Mouse (Mus musculus) CH12.LX (cell line): ENCODE measurements around the gene Grwd1. TPM values are rescaled to one million over a fixed set of nuclear protein-coding genes. Genes with fewer than 3 reads are reported as not detected.

ENCODE experiments used
- DNase-seq: peaks from one replicate; pipeline ENCODE4 v3.0.0-alpha.2; 2013; ENCODE audit errors: extremely low read depth
- H3K27ac ChIP-seq: 2 replicates; pipeline ENCODE4 v1.5.1; 2012; ENCODE audit warnings: low read depth, mild to moderate bottlenecking, control low read depth, moderate library complexity; ENCODE audit not compliant: insufficient read depth
- H3K27me3 ChIP-seq: replicated peaks from 2 replicates; pipeline ENCODE3; 2012; ENCODE audit warnings: inconsistent platforms
- H3K36me3 ChIP-seq, 2 experiments: replicated peaks in 1 of 2; 2 replicates each; pipeline versions ENCODE3 to v1.6.1; 2012; ENCODE audit warnings: inconsistent platforms in 1 of 2, low read length in 1 of 2, mild to moderate bottlenecking in 1 of 2, mixed read lengths in 1 of 2, moderate library complexity in 1 of 2; ENCODE audit not compliant: control insufficient read depth in 1 of 2, insufficient read depth in 1 of 2
- H3K4me1 ChIP-seq, 2 experiments: 2 replicates each; pipeline ENCODE4 v1.6.1; 2012; ENCODE audit warnings: inconsistent platforms in 1 of 2, moderate library complexity in 1 of 2; ENCODE audit not compliant: insufficient read depth in 2 of 2, control insufficient read depth in 1 of 2
- H3K4me2 ChIP-seq: 2 replicates; pipeline ENCODE4 v1.6.1; 2012; ENCODE audit warnings: low read depth, mild to moderate bottlenecking, control low read depth; ENCODE audit not compliant: poor library complexity, insufficient read depth, severe bottlenecking
- H3K4me3 ChIP-seq, 3 experiments: fragments of 150-350 bp in 1 of 3; sonication (generic) in 1 of 3; replicated peaks in 1 of 3; 2 replicates each; pipeline versions ENCODE3 to v1.5.1; 2011 to 2012; ENCODE audit warnings: low read depth in 2 of 3, low read length in 2 of 3, mild to moderate bottlenecking in 2 of 3, moderate library complexity in 2 of 3, control low read depth in 1 of 3, improper control_type of control experiment in 1 of 3, inconsistent platforms in 1 of 3, mixed read lengths in 1 of 3; ENCODE audit not compliant: poor library complexity in 1 of 3
- H3K79me2 ChIP-seq: replicated peaks from 2 replicates; pipeline ENCODE4 v1.6.1; 2012; ENCODE audit warnings: mild to moderate bottlenecking, moderate library complexity; ENCODE audit not compliant: control insufficient read depth, poor library complexity, insufficient read depth, severe bottlenecking; ENCODE audit errors: extremely low read depth
- H3K9ac ChIP-seq: 2 replicates; pipeline ENCODE4 v1.6.1; 2012; ENCODE audit warnings: low read depth, mild to moderate bottlenecking, control low read depth, moderate library complexity; ENCODE audit not compliant: insufficient read depth
- H3K9me3 ChIP-seq: replicated peaks from 2 replicates; pipeline ENCODE3; 2012; ENCODE audit warnings: low read length, inconsistent platforms, mixed read lengths
- BHLHE40 ChIP-seq: IDR thresholded peaks from 2 replicates; pipeline ENCODE4 v1.6.1; 2011; ENCODE audit warnings: mild to moderate bottlenecking, low read depth, low read length, improper control_type of control experiment
- CHD2 ChIP-seq: IDR thresholded peaks from 2 replicates; pipeline ENCODE4 v1.6.1; 2011; ENCODE audit warnings: low read length, improper control_type of control experiment
- ELF1 ChIP-seq: IDR thresholded peaks from 2 replicates; pipeline ENCODE4 v1.6.1; 2014; ENCODE audit warnings: low read depth, mild to moderate bottlenecking, inconsistent platforms, low read length, improper control_type of control experiment
- EP300 ChIP-seq: IDR thresholded peaks from 2 replicates; pipeline ENCODE4 v1.6.1; 2011; ENCODE audit warnings: low read length, improper control_type of control experiment
- ETS1 ChIP-seq: conservative IDR thresholded peaks from 2 replicates; pipeline ENCODE4 v1.6.1; 2012; ENCODE audit warnings: low read depth, mild to moderate bottlenecking, inconsistent platforms, low read length, improper control_type of control experiment, moderate library complexity
- JUND ChIP-seq: conservative IDR thresholded peaks from 2 replicates; pipeline ENCODE4 v1.6.1; 2011; ENCODE audit warnings: low read depth, low read length, improper control_type of control experiment
- KAT2A ChIP-seq: IDR thresholded peaks from 2 replicates; pipeline ENCODE4 v1.6.1; 2012; ENCODE audit warnings: low read length, improper control_type of control experiment, inconsistent platforms; ENCODE audit not compliant: insufficient replicate concordance
- MAFK ChIP-seq: IDR thresholded peaks from 2 replicates; pipeline ENCODE4 v1.6.1; 2011; ENCODE audit warnings: low read length, improper control_type of control experiment; ENCODE audit not compliant: insufficient replicate concordance
- MAZ ChIP-seq: IDR thresholded peaks from 2 replicates; pipeline ENCODE4 v1.6.1; 2012; ENCODE audit warnings: low read depth, mild to moderate bottlenecking, inconsistent platforms, low read length, improper control_type of control experiment, moderate library complexity
- MXI1 ChIP-seq: IDR thresholded peaks from 2 replicates; pipeline ENCODE4 v1.6.1; 2011; ENCODE audit warnings: mild to moderate bottlenecking, low read depth, low read length, improper control_type of control experiment
- RCOR1 ChIP-seq: conservative IDR thresholded peaks from 2 replicates; pipeline ENCODE4 v1.6.1; 2012; ENCODE audit warnings: low read depth, mild to moderate bottlenecking, inconsistent platforms, low read length, improper control_type of control experiment
- SIN3A ChIP-seq: IDR thresholded peaks from 2 replicates; pipeline ENCODE4 v1.6.1; 2012; ENCODE audit warnings: low read length, improper control_type of control experiment, inconsistent platforms
- TBP ChIP-seq: conservative IDR thresholded peaks from 2 replicates; pipeline ENCODE4 v1.6.1; 2011; ENCODE audit warnings: low read depth, low read length, improper control_type of control experiment
- ZC3H11A ChIP-seq: IDR thresholded peaks from 2 replicates; pipeline ENCODE4 v1.6.1; 2012; ENCODE audit warnings: low read depth, mild to moderate bottlenecking, inconsistent platforms, low read length, improper control_type of control experiment
- ZKSCAN1 ChIP-seq: IDR thresholded peaks from 2 replicates; pipeline ENCODE4 v1.6.1; 2012; ENCODE audit warnings: low read depth, inconsistent platforms, low read length, improper control_type of control experiment, borderline replicate concordance
- dilution Hi-C: fragments of 300-500 bp; cut with MboI; formaldehyde crosslinking; loops from 2 replicates; pipeline ENCODE4 v1.14.3; 2020; ENCODE audit warnings: low sequenced_read_pairs; ENCODE audit not compliant: extremely low pct_unique_long_range_greater_than_20kb, extremely low pct_ligation_motif_present
- in situ Hi-C: fragments of 300-500 bp; cut with MboI; formaldehyde crosslinking; loops from 3 replicates; pipeline ENCODE4 v1.14.3; 2019; ENCODE audit warnings: low sequenced_read_pairs, low pct_ligation_motif_present, low pct_unique_long_range_greater_than_20kb, mixed read lengths
- polyA plus RNA-seq: library from polyadenylated mRNA; unstranded; fragments of >175 nt; gene quantifications from 2 replicates; pipeline ENCODE4 v1.2.1, GENCODE M21; 2012; ENCODE audit warnings: low read depth; ENCODE audit not compliant: insufficient read length
- total RNA-seq, 2 experiments: library from RNA; depleted of rRNA; stranded (reverse); fragments of 300-350 nt in 1 of 2; fragments of >200 nt in 1 of 2; gene quantifications; 2 replicates each; pipeline ENCODE4 v1.2.3; 2012 to 2014

Gene Grwd1
- total and polyA plus RNA-seq, 3 experiments, result 83.0 to 108 (median 88.1) TPM

- Histone ChIP-seq H3K79me2 (no peaks in the 10 kb centered on the region), H3K4me1 (no peaks in the 10 kb centered on the region; a peak in 1 of 4 replicates), H3K36me3 (no peaks in the 10 kb centered on the region), H3K4me3 (no peak overlapping the region), H3K9me3 (peaks cover 8% of the 10 kb centered on the region), H3K27me3 (peaks cover 9% of the 10 kb centered on the region)
- TF ChIP-seq BHLHE40 (no peak), MXI1 (no peak), JUND (no peak), MAZ (no peak), ETS1 (no peak), KAT2A (no peak), ELF1 (no peak), MAFK (no peak)
- TF ChIP-seq, all 38 proteins: peak for 0
- no peak overlapping the region for H3K4me2 ChIP-seq
- H3K27ac ChIP-seq, result no peak overlapping the region
- in situ Hi-C loops (no loop called here), dilution Hi-C loops (no loop called here)
- H3K9ac ChIP-seq, result no peak overlapping the region
- no peak for DNase-seq
Observed at GRCm38 (mm10) chr7:45791756-45792490, 38.8 kb downstream of the Grwd1 start.

GRCm38 (mm10) chr7:45790721-45791120 lies 40.0 kb downstream of the Grwd1 start:
- Histone ChIP-seq H3K9ac (no peak overlapping the region), H3K36me3 (no peaks in the 10 kb centered on the region), H3K27me3 (peaks cover 12% of the 10 kb centered on the region), H3K9me3 (peaks cover 8% of the 10 kb centered on the region), H3K4me2 (no peak overlapping the region), H3K79me2 (no peaks in the 10 kb centered on the region)
- dilution Hi-C loops (no loop called here), in situ Hi-C loops (no loop called here)
- no peak for DNase-seq
- TF ChIP-seq TBP (no peak), SIN3A (no peak), ZKSCAN1 (no peak), RCOR1 (no peak), ZC3H11A (no peak), BHLHE40 (no peak), MXI1 (no peak), EP300 (no peak), CHD2 (no peak)
- TF ChIP-seq, all 38 proteins: peak for 0
- Histone ChIP-seq H3K4me1 (peaks cover 0 to 3% of the 10 kb centered on the region in 2 experiments; a peak in 2 of 4 replicates), H3K27ac (no peak overlapping the region), H3K4me3 (no peak overlapping the region)
